Mouse (Mus musculus) cerebellum, adult 8-10 months (tissue): ENCODE data around the gene Olfr1251.
"Not testable (repeated sequence)": the region's sequence is repeated elsewhere in the genome, so short reads cannot be mapped to it uniquely, and the experiment has no call there.

Source experiments
- DNase-seq: peaks from one replicate; pipeline ENCODE4 v3.0.0; 2022

Olfr1251 gene

DNA sequence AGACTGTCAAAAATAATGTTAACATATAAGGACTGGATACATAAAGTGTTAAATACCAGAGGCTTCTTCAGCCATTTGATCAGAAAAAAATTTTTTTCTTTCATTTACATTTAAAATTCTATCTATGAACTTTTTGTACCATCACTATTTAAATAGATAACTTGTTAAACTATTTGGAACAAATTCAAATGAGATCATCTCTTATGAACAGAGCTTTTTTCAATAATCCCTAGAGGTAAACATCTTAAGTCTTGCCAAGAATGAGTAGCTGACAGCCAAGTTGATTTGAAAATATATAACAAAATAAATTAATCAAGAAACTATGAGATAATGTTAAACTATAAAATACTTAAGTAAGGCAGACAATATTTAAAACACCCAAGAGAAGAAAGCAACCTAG is at the start of gene Olfr1251:
Gene Olfr1251 (minus strand): TSS at position 101 of the 400 bp plus-strand sequence.
- DNase-seq = no peak

GRCm38 (mm10) chr2:89691980-89692379 is 20.2 kb upstream of the Olfr1251 start:
- no peak for DNase-seq

DNA sequence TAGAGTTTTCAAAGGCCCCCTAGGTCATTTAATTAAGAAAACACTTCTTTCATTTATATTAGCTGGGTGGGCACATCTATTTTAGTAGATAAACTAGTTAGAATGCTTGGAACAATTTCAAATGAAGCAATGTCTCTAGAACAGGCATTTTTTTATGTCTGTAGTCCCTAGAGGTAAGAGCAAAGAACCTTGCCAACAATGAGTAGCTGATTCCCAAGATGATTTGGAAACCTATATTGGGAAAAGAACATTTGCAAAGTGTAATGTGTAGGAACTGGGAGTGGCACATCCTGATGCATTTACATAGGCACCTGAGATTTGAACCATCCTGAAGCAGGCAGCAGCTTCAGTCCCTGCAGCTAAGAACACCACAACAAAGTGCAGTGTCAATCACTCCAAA is 10.4 kb downstream of the Olfr1251 start, which contains the start of gene Olfr1250:
Gene Olfr1250 (minus strand): TSS at position 101 of the 400 bp plus-strand sequence.
- no peak for DNase-seq

- no peak for DNase-seq
These were observed 36.9 kb downstream of the Olfr1251 start, which contains the start of gene Olfr1249 for GRCm38 (mm10) chr2:89634883-89635282. Olfr1249 (minus strand) TSS chr2:89634983.

- DNase-seq = not testable (repeated sequence)
These were observed 53.6 kb downstream of the Olfr1251 start, which contains the start of gene Olfr1248 for GRCm38 (mm10) chr2:89618145-89618544. Olfr1248 (minus strand) TSS chr2:89618245.
